Mouse (Mus musculus) regulatory T cell (primary cell): Measurements from ENCODE around the gene Med12l.

Source experiments
- in situ Hi-C: fragments of 300-600 bp; cut with MboI, MseI; formaldehyde crosslinking; loops from one replicate; pipeline ENCODE4 v1.15.1; 2025; ENCODE audit warnings: high pct_unique_total_duplicates

Gene Med12l

DNA sequence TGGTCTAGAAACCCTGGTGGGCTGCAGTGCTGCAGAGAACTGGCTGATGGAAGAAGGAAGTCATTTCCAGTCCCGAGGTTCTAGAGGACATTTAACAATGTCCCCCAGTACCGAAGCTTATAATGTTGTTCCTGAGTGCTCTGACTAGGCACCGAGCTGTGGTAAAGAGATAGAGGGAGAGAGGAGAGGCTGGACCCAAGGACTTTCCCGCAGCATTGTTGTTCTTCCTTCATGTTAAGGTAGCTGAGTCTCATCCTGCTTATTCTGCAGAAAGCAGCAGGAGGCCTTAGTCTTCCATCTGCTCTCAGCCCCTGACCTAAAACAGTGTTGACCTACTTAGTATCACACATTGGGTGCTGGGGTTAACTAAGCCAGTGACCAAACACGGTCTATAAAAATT is 171.2 kb downstream of the Med12l start:
- in situ Hi-C loops = no loop called here

- in situ Hi-C loops = no loop called here
Observed at GRCm38 (mm10) chr3:59181134-59181533, 175.5 kb downstream of the Med12l start.

DNA sequence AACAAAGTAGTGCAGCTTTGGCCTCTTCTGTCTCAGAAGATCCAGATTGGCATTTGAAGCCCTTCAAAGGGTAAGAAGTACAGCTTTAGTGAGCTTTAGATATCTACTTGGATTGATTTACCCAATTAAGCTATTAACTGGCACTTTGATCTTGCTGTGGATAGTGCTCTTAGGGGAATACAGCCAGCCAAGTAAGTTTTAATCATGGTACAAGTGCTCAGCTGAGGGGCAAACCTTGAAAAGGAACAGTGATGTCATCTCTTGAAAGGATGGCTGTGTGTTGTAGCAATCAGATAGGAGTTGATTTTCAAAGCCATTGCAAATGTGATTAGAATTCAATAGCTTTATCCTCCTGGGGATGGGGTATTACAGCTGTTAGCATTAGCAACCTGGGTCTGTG is 176.5 kb downstream of the Med12l start:
- in situ Hi-C loops = no loop called here

DNA sequence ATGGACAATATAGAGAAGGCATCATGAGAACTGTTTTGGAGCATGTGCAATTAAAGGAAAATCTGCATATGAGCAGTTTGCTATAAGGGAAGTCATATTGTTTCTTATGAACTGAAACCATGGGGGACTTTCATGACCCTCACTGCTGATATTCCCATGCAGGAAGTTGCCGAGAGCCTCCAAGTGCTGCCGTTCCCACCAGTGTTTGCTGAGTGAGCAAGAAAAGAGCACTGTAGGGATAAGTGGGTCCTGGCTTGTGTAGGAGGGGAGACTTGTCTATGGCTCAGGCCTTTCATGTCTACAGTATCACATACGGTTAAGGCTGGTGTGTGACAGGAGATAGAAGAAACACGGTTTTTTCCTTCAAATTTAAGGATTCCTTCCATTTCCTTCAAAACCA is 180.0 kb downstream of the Med12l start:
- in situ Hi-C loops = no loop called here

- in situ Hi-C loops = no loop called here
Observed at GRCm38 (mm10) chr3:59187336-59187735, 181.7 kb downstream of the Med12l start.

GRCm38 (mm10) chr3:59191674-59192073 is 186.0 kb downstream of the Med12l start:
- in situ Hi-C loops = no loop called here

GRCm38 (mm10) chr3:59194099-59194498 is 188.5 kb downstream of the Med12l start:
- in situ Hi-C loops = no loop called here

DNA sequence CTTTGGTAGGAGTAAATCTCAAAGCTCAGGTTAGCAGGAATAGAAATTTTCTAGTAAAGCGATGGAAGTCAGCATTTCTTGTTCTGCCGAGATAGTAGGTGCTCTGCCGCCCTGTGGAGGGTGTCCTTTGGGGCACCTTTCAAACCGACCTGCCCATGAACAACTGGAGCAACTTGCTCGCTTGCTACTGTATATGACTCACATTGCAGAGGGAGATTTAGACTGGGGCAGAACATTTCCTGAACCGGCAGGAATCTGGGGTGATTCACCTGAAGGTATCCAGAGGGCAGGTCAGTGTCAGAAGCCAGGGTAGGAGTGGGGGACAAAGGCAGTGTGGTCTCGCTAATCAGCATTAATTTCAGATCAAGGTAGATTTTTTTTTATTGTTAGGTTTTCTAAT is 189.3 kb downstream of the Med12l start, which contains the start of gene Gpr87:
Gpr87 (minus strand) TSS at position 167 of the 400 bp plus-strand sequence.
- in situ Hi-C loops = no loop called here

- in situ Hi-C loops = no loop called here
Observed at GRCm38 (mm10) chr3:59197329-59197948, 191.8 kb downstream of the Med12l start.

DNA sequence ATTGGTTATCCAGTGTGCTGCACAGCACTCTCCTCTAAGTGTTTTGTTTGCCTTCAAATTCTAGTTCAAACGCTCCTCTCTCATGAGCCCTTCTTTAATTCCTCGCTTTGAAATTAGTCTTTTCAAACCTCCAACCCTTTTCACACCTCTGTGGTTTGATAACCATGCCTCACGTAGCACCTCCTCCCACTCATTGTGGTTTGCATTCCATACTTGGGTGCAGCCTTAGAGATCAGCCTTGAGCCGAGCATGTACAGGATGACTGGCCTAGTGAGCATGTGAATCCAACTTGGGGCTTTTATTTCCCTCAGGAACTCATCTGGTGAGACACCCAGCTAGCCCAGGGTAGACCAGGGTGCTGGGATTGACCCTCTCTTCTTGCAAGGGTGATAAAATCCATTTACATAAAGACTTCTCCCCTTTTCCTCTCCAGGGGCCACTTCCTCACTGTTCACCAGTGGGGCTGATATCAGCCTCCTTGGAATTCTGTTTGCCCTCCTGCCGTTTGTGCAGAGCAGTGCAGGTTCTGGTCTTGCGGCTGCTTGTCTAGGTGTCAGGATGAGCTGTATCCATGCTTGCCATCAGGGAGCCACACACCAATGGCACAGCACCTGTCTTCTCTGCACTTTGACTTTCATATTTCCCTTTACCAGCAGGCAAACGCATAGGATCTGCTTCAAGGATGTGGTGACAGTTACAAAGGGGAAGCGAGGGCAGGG is 198.3 kb downstream of the Med12l start:
- in situ Hi-C loops = no loop called here

GRCm38 (mm10) chr3:59204719-59205503 is 199.3 kb downstream of the Med12l start:
- in situ Hi-C loops = no loop called here

- in situ Hi-C loops = no loop called here
Observed at GRCm38 (mm10) chr3:59205941-59206340, 200.3 kb downstream of the Med12l start.

- in situ Hi-C loops = no loop called here
Observed at GRCm38 (mm10) chr3:59208650-59209548, 203.3 kb downstream of the Med12l start.

GRCm38 (mm10) chr3:59210089-59210488 is 204.5 kb downstream of the Med12l start:
- in situ Hi-C loops = no loop called here

DNA sequence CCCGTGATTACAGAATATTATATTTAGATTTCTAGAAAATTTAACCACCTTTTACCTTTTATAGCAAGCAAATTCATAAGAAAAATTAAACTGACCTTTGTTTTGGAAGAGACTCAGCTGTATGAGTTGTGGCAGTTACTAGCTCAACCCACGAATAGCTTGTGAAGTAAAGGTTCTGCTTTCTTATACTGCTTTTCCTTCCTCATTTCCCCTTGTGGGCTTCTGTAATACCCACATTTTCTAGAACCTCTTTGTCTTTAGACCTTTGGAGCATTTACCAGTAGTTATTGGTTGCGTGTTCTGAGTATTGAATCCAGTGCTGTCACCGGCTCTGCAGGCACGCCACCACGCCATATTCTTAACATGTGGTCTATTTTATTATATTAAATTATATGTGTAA is 205.1 kb downstream of the Med12l start, which contains the start of gene P2ry13:
P2ry13 (minus strand) TSS at position 156 of the 400 bp plus-strand sequence.
- in situ Hi-C loops = no loop called here

DNA sequence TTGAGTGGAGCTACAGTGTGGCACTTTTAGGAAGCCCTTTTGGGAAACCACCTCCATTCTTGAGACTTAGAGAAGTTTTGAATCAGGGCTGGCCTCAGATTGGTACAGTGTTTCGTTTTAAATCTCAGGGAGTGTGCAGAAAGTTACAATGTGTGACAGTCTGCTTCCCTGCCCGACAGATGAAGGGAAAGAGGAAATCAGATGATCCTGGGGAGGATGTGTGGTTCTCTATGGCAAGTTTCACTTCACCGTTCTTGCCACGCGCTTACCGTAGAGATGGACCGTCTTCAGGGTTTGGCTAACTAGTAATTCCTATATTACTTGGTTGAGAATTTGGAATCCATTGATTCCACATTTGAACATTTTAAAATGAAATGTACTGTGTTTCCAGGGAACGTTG is 206.2 kb downstream of the Med12l start:
- in situ Hi-C loops = no loop called here

- in situ Hi-C loops = no loop called here
Observed at GRCm38 (mm10) chr3:59212404-59212803, 206.8 kb downstream of the Med12l start.

GRCm38 (mm10) chr3:59217211-59217610 is 211.6 kb downstream of the Med12l start:
- in situ Hi-C loops = no loop called here

DNA sequence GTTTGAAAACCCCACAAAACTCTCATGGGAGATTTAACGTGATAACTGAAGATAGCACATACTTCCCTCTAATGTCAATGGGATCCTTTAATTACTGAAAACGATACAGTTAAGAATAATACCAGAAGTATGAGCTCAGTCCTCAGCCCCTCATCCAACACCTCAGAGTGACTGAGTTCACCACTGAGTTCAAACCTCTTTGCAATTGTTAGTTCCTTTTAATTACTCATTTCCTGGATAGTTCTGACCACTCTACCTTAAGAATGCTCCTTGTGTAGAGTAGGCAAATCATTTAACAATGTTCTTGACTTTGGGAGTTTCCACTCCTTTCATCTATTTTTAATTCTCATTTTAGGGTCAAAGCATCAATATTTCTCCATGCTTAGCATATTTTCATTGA is 213.7 kb downstream of the Med12l start:
- in situ Hi-C loops = no loop called here

DNA sequence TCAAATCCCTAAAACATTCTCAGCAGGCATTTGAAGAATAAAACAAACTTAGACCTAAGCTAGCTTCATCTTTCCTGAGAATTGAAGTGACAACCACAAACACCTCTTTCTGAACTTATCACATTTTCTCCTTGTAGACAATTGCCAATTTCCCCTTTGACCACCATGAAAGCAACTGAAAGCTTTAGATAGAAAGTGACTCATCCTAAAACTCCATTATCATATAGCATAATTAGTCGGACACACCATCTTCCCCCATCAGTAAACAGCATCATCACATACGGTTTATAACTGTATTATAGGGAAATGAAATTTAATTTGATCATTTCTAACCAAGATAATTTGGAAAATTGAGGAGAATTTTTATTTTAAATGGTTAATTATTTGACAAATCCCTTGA is 216.7 kb downstream of the Med12l start:
- in situ Hi-C loops = loop anchor here (10.0 kb wide), 1 partner anchor 148 kb away; no protein-coding TSS in a partner anchor

GRCm38 (mm10) chr3:59225411-59225810 is 219.8 kb downstream of the Med12l start:
- in situ Hi-C loops = loop anchor here (10.0 kb wide), 1 partner anchor 151 kb away; no protein-coding TSS in a partner anchor
